Mouse (Mus musculus): ENCODE data around the gene Gm37240. TPM values are rescaled to one million over a fixed set of nuclear protein-coding genes. Genes with fewer than 3 reads are reported as not detected.

Gene Gm37240
- polyA plus RNA-seq, 1 experiment from 2014 or later = 3.2 TPM

GRCm38 (mm10) chr3:85733939-85734729 lies 153.2 kb downstream of the Gm37240 start:
- 76% methylated on average over 4 of the region's 5 CpGs for WGBS
- H3K36me3 ChIP-seq (replicated peaks; ENCODE audit: control insufficient read depth, insufficient read depth, low read depth, low read length) = no peaks in the 10 kb centered on the region

GRCm38 (mm10) chr3:85727171-85727570 lies 160.1 kb downstream of the Gm37240 start:
- no peak overlapping the region for H3K4me3 ChIP-seq (ENCODE audit: low read depth, low read length)
- no peaks in the 10 kb centered on the region for H3K4me1 ChIP-seq (ENCODE audit: control insufficient read depth, insufficient read depth, low read length)
- ATAC-seq (replicated peaks; ENCODE audit: insufficient number of reproducible peaks, low FRiP score, low TSS enrichment, low read depth) = no peak
- H3K36me3 ChIP-seq (replicated peaks; ENCODE audit: control insufficient read depth, insufficient read depth, low read depth, low read length) = no peaks in the 10 kb centered on the region
- 43% methylated on average over 2 of the region's 2 CpGs for WGBS
- no peak for DNase-seq (ENCODE audit: low spot score)
- H3K4me2 ChIP-seq (ENCODE audit: low read depth, low read length) = no peak overlapping the region
- H3K27ac ChIP-seq (replicated peaks; ENCODE audit: low read depth, low read length) = no peak overlapping the region
- no peaks in the 10 kb centered on the region for H3K27me3 ChIP-seq (ENCODE audit: control insufficient read depth, insufficient read depth, low read length)
- H3K9me3 ChIP-seq (replicated peaks; ENCODE audit: control insufficient read depth, low read length) = no peaks in the 10 kb centered on the region
- H3K9ac ChIP-seq (replicated peaks; ENCODE audit: low read length) = no peak overlapping the region

More at GRCm38 (mm10) chr3:85733939-85734729, 153.2 kb downstream of the Gm37240 start:
- no peak for ATAC-seq (replicated peaks; ENCODE audit: insufficient number of reproducible peaks, low FRiP score, low TSS enrichment, low read depth)
- Histone ChIP-seq H3K4me2 (ENCODE audit: low read depth, low read length) (no peak overlapping the region), H3K9ac (replicated peaks; ENCODE audit: low read length) (no peak overlapping the region), H3K4me1 (ENCODE audit: control insufficient read depth, insufficient read depth, low read length) (no peaks in the 10 kb centered on the region), H3K27me3 (ENCODE audit: control insufficient read depth, insufficient read depth, low read length) (no peaks in the 10 kb centered on the region), H3K4me3 (ENCODE audit: low read depth, low read length) (no peak overlapping the region), H3K27ac (replicated peaks; ENCODE audit: low read depth, low read length) (no peak overlapping the region), H3K9me3 (replicated peaks; ENCODE audit: control insufficient read depth, low read length) (no peaks in the 10 kb centered on the region)
- no peak for DNase-seq (ENCODE audit: low spot score)

- DNase-seq (ENCODE audit: low spot score) (no peak), ATAC-seq (replicated peaks; ENCODE audit: insufficient number of reproducible peaks, low FRiP score, low TSS enrichment, low read depth) (no peak)
- Histone ChIP-seq H3K27ac (replicated peaks; ENCODE audit: low read depth, low read length) (no peak overlapping the region), H3K4me1 (ENCODE audit: control insufficient read depth, insufficient read depth, low read length) (no peaks in the 10 kb centered on the region), H3K4me2 (ENCODE audit: low read depth, low read length) (no peak overlapping the region), H3K4me3 (ENCODE audit: low read depth, low read length) (no peak overlapping the region), H3K27me3 (ENCODE audit: control insufficient read depth, insufficient read depth, low read length) (no peaks in the 10 kb centered on the region), H3K36me3 (replicated peaks; ENCODE audit: control insufficient read depth, insufficient read depth, low read depth, low read length) (no peaks in the 10 kb centered on the region), H3K9me3 (replicated peaks; ENCODE audit: control insufficient read depth, low read length) (no peaks in the 10 kb centered on the region), H3K9ac (replicated peaks; ENCODE audit: low read length) (no peak overlapping the region)
- 84% methylated on average over 3 of the region's 3 CpGs for WGBS
Observed at GRCm38 (mm10) chr3:85725971-85726370, 161.3 kb downstream of the Gm37240 start.

GRCm38 (mm10) chr3:85725110-85725509 lies 162.2 kb downstream of the Gm37240 start:
- WGBS = 67% methylated on average over 2 of the region's 2 CpGs

DNA sequence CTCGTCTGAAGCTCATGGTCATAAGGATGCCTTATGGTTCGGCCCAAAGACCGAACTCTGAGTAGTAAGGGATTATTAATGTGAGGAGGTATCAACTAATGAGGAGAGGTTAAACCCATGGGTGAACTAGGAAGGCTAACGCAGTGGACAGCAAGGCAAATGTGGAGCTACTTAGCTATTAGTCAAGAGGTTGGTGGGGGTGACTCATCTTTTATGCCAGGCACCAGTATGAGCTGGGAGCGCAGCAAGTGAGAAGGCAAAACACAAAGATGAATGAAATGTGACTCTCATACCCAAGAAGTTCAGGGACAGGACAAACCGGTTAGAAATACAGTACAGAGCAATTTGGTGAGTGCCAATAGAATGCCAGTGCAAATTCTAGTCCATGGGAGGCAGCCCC lies 164.7 kb downstream of the Gm37240 start:
- H3K27ac ChIP-seq (replicated peaks; ENCODE audit: low read depth, low read length) = no peak overlapping the region
- H3K27me3 ChIP-seq (ENCODE audit: control insufficient read depth, insufficient read depth, low read length) = no peaks in the 10 kb centered on the region
- WGBS = 79% methylated on average over 6 of the region's 6 CpGs
- no peak overlapping the region for H3K4me3 ChIP-seq (ENCODE audit: low read depth, low read length)
- H3K9ac ChIP-seq (replicated peaks; ENCODE audit: low read length) = no peak overlapping the region
- no peak overlapping the region for H3K4me2 ChIP-seq (ENCODE audit: low read depth, low read length)
- no peaks in the 10 kb centered on the region for H3K9me3 ChIP-seq (replicated peaks; ENCODE audit: control insufficient read depth, low read length)
- ATAC-seq (replicated peaks; ENCODE audit: insufficient number of reproducible peaks, low FRiP score, low TSS enrichment, low read depth) (no peak), DNase-seq (ENCODE audit: low spot score) (no peak)
- no peaks in the 10 kb centered on the region for H3K36me3 ChIP-seq (replicated peaks; ENCODE audit: control insufficient read depth, insufficient read depth, low read depth, low read length)
- H3K4me1 ChIP-seq (ENCODE audit: control insufficient read depth, insufficient read depth, low read length) = no peaks in the 10 kb centered on the region

More at GRCm38 (mm10) chr3:85725110-85725509, 162.2 kb downstream of the Gm37240 start:
- Histone ChIP-seq H3K27ac (replicated peaks; ENCODE audit: low read depth, low read length) (no peak overlapping the region), H3K4me3 (ENCODE audit: low read depth, low read length) (no peak overlapping the region), H3K9me3 (replicated peaks; ENCODE audit: control insufficient read depth, low read length) (no peaks in the 10 kb centered on the region), H3K4me2 (ENCODE audit: low read depth, low read length) (no peak overlapping the region), H3K9ac (replicated peaks; ENCODE audit: low read length) (no peak overlapping the region), H3K4me1 (ENCODE audit: control insufficient read depth, insufficient read depth, low read length) (no peaks in the 10 kb centered on the region), H3K27me3 (ENCODE audit: control insufficient read depth, insufficient read depth, low read length) (no peaks in the 10 kb centered on the region), H3K36me3 (replicated peaks; ENCODE audit: control insufficient read depth, insufficient read depth, low read depth, low read length) (no peaks in the 10 kb centered on the region)
- DNase-seq (ENCODE audit: low spot score) (no peak), ATAC-seq (replicated peaks; ENCODE audit: insufficient number of reproducible peaks, low FRiP score, low TSS enrichment, low read depth) (no peak)

DNA sequence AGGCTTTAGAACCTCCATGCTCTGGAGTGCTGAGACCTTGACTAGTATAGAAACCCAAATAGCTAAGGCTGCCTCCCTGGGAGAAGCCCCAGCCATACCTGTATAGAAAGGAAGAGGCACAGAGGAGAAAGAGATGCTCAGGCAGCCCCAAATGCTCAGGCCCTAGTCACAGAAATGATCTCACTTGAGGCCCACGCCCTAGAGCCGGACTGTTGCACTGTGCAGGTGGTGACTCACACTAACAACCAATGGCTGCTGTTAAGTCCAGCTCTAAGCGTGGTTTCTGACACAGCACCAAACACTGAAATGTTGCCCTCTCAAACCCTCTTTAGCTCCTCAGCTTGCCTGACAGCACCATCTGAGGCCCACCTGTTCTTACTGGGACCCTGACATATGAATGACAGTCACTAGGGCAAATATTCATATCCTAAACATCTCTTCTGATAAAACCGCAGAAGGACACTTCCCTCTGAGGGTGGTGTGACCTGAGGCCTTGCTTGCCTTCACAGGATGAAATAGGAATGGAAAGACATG lies 171.5 kb downstream of the Gm37240 start:
- Histone ChIP-seq H3K4me1 (ENCODE audit: control insufficient read depth, insufficient read depth, low read length) (no peaks in the 10 kb centered on the region), H3K9ac (replicated peaks; ENCODE audit: low read length) (no peak overlapping the region), H3K4me2 (ENCODE audit: low read depth, low read length) (no peak overlapping the region), H3K4me3 (ENCODE audit: low read depth, low read length) (no peak overlapping the region), H3K27ac (replicated peaks; ENCODE audit: low read depth, low read length) (no peak overlapping the region), H3K27me3 (ENCODE audit: control insufficient read depth, insufficient read depth, low read length) (no peaks in the 10 kb centered on the region), H3K9me3 (replicated peaks; ENCODE audit: control insufficient read depth, low read length) (no peaks in the 10 kb centered on the region), H3K36me3 (replicated peaks; ENCODE audit: control insufficient read depth, insufficient read depth, low read depth, low read length) (no peaks in the 10 kb centered on the region)
- ATAC-seq (replicated peaks; ENCODE audit: insufficient number of reproducible peaks, low FRiP score, low TSS enrichment, low read depth) (no peak), DNase-seq (ENCODE audit: low spot score) (no peak)
- 77% methylated on average over 4 of the region's 4 CpGs for WGBS

GRCm38 (mm10) chr3:85713936-85714709 lies 173.2 kb downstream of the Gm37240 start:
- Histone ChIP-seq H3K9me3 (replicated peaks; ENCODE audit: control insufficient read depth, low read length) (no peaks in the 10 kb centered on the region), H3K4me3 (ENCODE audit: low read depth, low read length) (no peak overlapping the region), H3K4me1 (ENCODE audit: control insufficient read depth, insufficient read depth, low read length) (no peaks in the 10 kb centered on the region), H3K27ac (replicated peaks; ENCODE audit: low read depth, low read length) (no peak overlapping the region), H3K27me3 (ENCODE audit: control insufficient read depth, insufficient read depth, low read length) (no peaks in the 10 kb centered on the region), H3K36me3 (replicated peaks; ENCODE audit: control insufficient read depth, insufficient read depth, low read depth, low read length) (no peaks in the 10 kb centered on the region), H3K4me2 (ENCODE audit: low read depth, low read length) (no peak overlapping the region), H3K9ac (replicated peaks; ENCODE audit: low read length) (no peak overlapping the region)
- ATAC-seq (replicated peaks; ENCODE audit: insufficient number of reproducible peaks, low FRiP score, low TSS enrichment, low read depth) (no peak), DNase-seq (ENCODE audit: low spot score) (no peak)
- WGBS = 80% methylated on average over 7 of the region's 7 CpGs

- DNase-seq (ENCODE audit: low spot score) = no peak
- WGBS = 67% methylated on average over 8 of the region's 8 CpGs
Observed at GRCm38 (mm10) chr3:85710695-85711094, 176.6 kb downstream of the Gm37240 start.

More at GRCm38 (mm10) chr3:85710695-85711094, 176.6 kb downstream of the Gm37240 start:
- Histone ChIP-seq H3K4me1 (ENCODE audit: control insufficient read depth, insufficient read depth, low read length) (no peaks in the 10 kb centered on the region), H3K9me3 (replicated peaks; ENCODE audit: control insufficient read depth, low read length) (no peaks in the 10 kb centered on the region), H3K4me3 (ENCODE audit: low read depth, low read length) (no peak overlapping the region), H3K9ac (replicated peaks; ENCODE audit: low read length) (no peak overlapping the region), H3K4me2 (ENCODE audit: low read depth, low read length) (no peak overlapping the region), H3K27ac (replicated peaks; ENCODE audit: low read depth, low read length) (no peak overlapping the region), H3K27me3 (ENCODE audit: control insufficient read depth, insufficient read depth, low read length) (no peaks in the 10 kb centered on the region), H3K36me3 (replicated peaks; ENCODE audit: control insufficient read depth, insufficient read depth, low read depth, low read length) (no peaks in the 10 kb centered on the region)
- ATAC-seq (replicated peaks; ENCODE audit: insufficient number of reproducible peaks, low FRiP score, low TSS enrichment, low read depth) = no peak
